Mouse (Mus musculus) liver, embryonic 14.5 days (tissue): ENCODE results near the gene Gpr84. TPM values are rescaled to one million over a fixed set of nuclear protein-coding genes. Genes with fewer than 3 reads are reported as not detected.

ENCODE experiments used
- ATAC-seq: fragments of 200-750 bp; cut with Nextera tagmentation; 2 replicates; pipeline ENCODE4 v1.8.0; 2017; ENCODE audit warnings: moderate number of reproducible peaks, mild to moderate bottlenecking, moderate library complexity; ENCODE audit not compliant: insufficient read depth
- DNase-seq, 3 experiments: peaks; one replicate each; pipeline ENCODE4 v3.0.0-alpha.2; 2012 to 2013; ENCODE audit warnings: low read depth in 3 of 3, low spot score in 3 of 3
- H3K27ac ChIP-seq: fragments of 300-500 bp; sonication (generic); 2 replicates; pipeline ENCODE4 v1.5.1; 2014; ENCODE audit warnings: moderate library complexity, mild to moderate bottlenecking, control low read depth, inconsistent platforms
- H3K27me3 ChIP-seq: fragments of 300-500 bp; sonication (generic); 2 replicates; pipeline ENCODE4 v1.6.1; 2014; ENCODE audit warnings: mild to moderate bottlenecking, low read length, moderate library complexity; ENCODE audit not compliant: control insufficient read depth, insufficient read depth
- H3K36me3 ChIP-seq: fragments of 300-500 bp; sonication (generic); replicated peaks from 2 replicates; pipeline ENCODE4 v1.6.1; 2014; ENCODE audit warnings: low read depth; ENCODE audit not compliant: control insufficient read depth, insufficient read depth
- H3K4me1 ChIP-seq, 2 experiments: fragments of 200-500 bp in 1 of 2; fragments of 300-500 bp in 1 of 2; sonication (generic) in 1 of 2; replicated peaks; 2 replicates each; pipeline ENCODE4 v1.6.1; 2012 to 2014; ENCODE audit warnings: antibody characterized with exemption in 1 of 2, inconsistent platforms in 1 of 2, low read length in 1 of 2; ENCODE audit not compliant: control insufficient read depth in 2 of 2, insufficient read depth in 2 of 2
- H3K4me2 ChIP-seq: fragments of 300-500 bp; sonication (generic); 2 replicates; pipeline ENCODE4 v1.6.1; 2014; ENCODE audit warnings: low read depth, mild to moderate bottlenecking, control low read depth, moderate library complexity
- H3K4me3 ChIP-seq, 2 experiments: fragments of 200-500 bp in 1 of 2; fragments of 300-500 bp in 1 of 2; sonication (generic) in 1 of 2; 2 replicates each; pipeline ENCODE4 v1.5.1; 2012 to 2014; ENCODE audit warnings: low read depth in 2 of 2, low read length in 2 of 2, mild to moderate bottlenecking in 2 of 2, control low read depth in 1 of 2, inconsistent platforms in 1 of 2, moderate library complexity in 1 of 2; ENCODE audit not compliant: insufficient read depth in 1 of 2
- H3K9ac ChIP-seq: fragments of 300-500 bp; sonication (generic); replicated peaks from 2 replicates; pipeline ENCODE4 v1.6.1; 2014; ENCODE audit warnings: mild to moderate bottlenecking, control low read depth, moderate library complexity
- H3K9me3 ChIP-seq: fragments of 300-500 bp; sonication (generic); 2 replicates; pipeline ENCODE4 v1.6.1; 2016; ENCODE audit warnings: low read length, mixed read lengths; ENCODE audit not compliant: control insufficient read depth
- CTCF ChIP-seq: IDR thresholded peaks from 2 replicates; pipeline ENCODE4 v1.5.1; 2016; ENCODE audit warnings: antibody characterized with exemption, low read depth, control low read depth
- EP300 ChIP-seq: IDR thresholded peaks from 2 replicates; pipeline ENCODE4 v1.6.1; 2016; ENCODE audit warnings: antibody characterized with exemption, low read depth
- WGBS: fragments of 180-500 bp; shearing (Covaris S2); extraction: QIAGEN DNeasy Blood & Tissue Kit; methylation state at CpG from one replicate; pipeline ENCODE4 v1.1.7; 2014; ENCODE audit not compliant: insufficient replicate concordance; 5-methylcytosine and 5-hydroxymethylcytosine counted together
- polyA plus RNA-seq, 2 experiments: library from polyadenylated mRNA; depleted of rRNA in 1 of 2; stranded (reverse) in 1 of 2; unstranded in 1 of 2; fragments of >200 nt; fragmentation: Nextera tagmentation in 1 of 2; extraction: Ambion mirVana in 1 of 2; gene quantifications; 2 replicates each; pipeline versions ENCODE4 v1.2.1 to v1.2.3; 2012 to 2014

Gene Gpr84
- polyA plus RNA-seq, 2 experiments: 0.18 to 0.20 TPM

- TF ChIP-seq CTCF (no peak), EP300 (no peak)
- H3K9ac ChIP-seq: no peak overlapping the region
- no peak for DNase-seq
- H3K4me1 ChIP-seq: peaks cover 3 to 37% of the 10 kb centered on the region in 2 experiments
- H3K27me3 ChIP-seq: no peaks in the 10 kb centered on the region; the same call in 1 of the 2 replicates
- no peaks in the 10 kb centered on the region for H3K9me3 ChIP-seq
- no peak overlapping the region for H3K27ac ChIP-seq
- H3K4me2 ChIP-seq: no peak overlapping the region
- no peaks in the 10 kb centered on the region for H3K36me3 ChIP-seq
- 26% methylated on average over 11 of the region's 11 CpGs for WGBS
- ATAC-seq: no peak
- no peak overlapping the region for H3K4me3 ChIP-seq
These were observed 26.7 kb upstream of the Gpr84 start for GRCm38 (mm10) chr15:103336996-103337667.

DNA sequence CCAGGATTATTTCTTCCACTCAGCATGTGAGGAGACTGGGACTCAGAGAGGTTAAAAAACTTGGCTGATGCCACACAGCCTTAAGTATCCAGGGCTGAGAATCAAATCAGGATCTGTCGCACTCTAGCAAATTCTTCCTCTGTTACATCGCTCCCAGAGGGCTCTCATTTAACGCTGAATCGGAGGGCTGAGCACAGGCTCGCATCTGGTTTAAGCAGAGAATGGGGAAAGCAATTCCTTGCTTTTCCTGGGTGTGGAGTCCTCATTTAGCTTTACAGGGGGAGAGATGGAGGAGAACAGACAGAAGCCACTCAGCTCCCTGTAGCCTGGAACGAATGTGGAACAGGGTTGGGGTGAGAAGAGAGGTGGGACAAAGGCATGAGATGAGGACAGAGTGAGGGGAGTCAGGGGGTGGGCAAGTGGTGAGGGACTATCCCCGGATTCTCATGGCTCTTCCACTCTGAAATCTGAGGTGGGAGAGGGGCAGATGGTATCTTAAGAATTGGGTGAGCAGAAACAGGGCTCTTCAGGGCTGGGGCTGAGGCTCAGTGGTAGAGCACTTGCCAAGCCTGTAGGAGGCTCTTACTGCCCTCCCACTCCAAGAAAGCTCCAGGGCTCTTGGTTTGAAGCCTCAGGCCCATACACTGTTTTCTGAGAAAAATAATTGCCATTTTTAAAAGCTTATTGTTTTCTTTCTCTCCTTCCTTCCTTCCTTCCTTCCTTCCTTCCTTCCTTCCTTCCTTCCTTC lies 25.2 kb upstream of the Gpr84 start:
- H3K9me3 ChIP-seq: no peaks in the 10 kb centered on the region
- H3K27me3 ChIP-seq: no peaks in the 10 kb centered on the region; the same call in 1 of the 2 replicates
- H3K4me2 ChIP-seq: no peak overlapping the region
- H3K4me3 ChIP-seq: no peak overlapping the region
- DNase-seq: no peak
- WGBS: 63% methylated on average over 7 of the region's 7 CpGs
- no peak overlapping the region for H3K27ac ChIP-seq
- no peak overlapping the region for H3K9ac ChIP-seq
- no peak for ATAC-seq
- no peaks in the 10 kb centered on the region for H3K36me3 ChIP-seq
- TF ChIP-seq EP300 (no peak), CTCF (no peak)
- peaks cover 3 to 35% of the 10 kb centered on the region in 2 experiments for H3K4me1 ChIP-seq

DNA sequence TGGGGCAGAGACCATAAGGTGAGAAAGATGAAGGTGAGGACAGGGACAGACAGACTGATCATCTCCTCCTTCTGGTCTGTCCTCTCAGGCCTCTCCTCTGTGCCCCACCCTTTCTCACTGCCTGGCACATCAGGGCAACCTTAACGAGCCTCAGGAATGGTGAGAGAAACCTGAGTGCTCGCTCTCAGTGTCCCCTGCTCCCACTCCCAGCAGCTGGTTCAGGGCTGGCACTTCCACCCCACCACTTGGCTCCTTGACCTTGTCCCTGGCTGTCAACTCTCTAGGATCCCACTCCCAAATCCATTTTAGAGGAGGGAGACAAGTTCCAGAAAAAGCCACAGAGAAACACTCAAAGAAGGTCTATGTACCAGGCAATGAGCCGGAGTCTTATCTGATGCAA lies 24.6 kb upstream of the Gpr84 start:
- 48% methylated on average over 3 of the region's 3 CpGs for WGBS
- TF ChIP-seq EP300 (no peak), CTCF (no peak)
- no peak for ATAC-seq

GRCm38 (mm10) chr15:103334194-103334593 lies 23.8 kb upstream of the Gpr84 start:
- no peak overlapping the region for H3K9ac ChIP-seq
- no peak overlapping the region for H3K27ac ChIP-seq
- peak overlapping the region; percentile 47 for H3K4me2 ChIP-seq
- 38% methylated on average over 1 of the region's 2 CpGs for whole genome bisulfite sequencing
- no peaks in the 10 kb centered on the region; the same call in 1 of the 2 replicates for H3K27me3 ChIP-seq
- H3K4me3 ChIP-seq: peak overlapping the region in 1 of 2 experiments; percentile 15; a peak in 2 of 4 replicates
- ATAC-seq (peak; percentile 27; the same call in 1 of the 2 replicates), DNase-seq (no peak)
- TF ChIP-seq EP300: no peak
- TF ChIP-seq CTCF: no peak
- H3K9me3 ChIP-seq: no peaks in the 10 kb centered on the region
- peaks cover 0 to 28% of the 10 kb centered on the region in 2 experiments; a peak in 3 of 4 replicates for H3K4me1 ChIP-seq
- H3K36me3 ChIP-seq: no peaks in the 10 kb centered on the region

More for the DNA sequence above, 24.6 kb upstream of the Gpr84 start:
- no peak overlapping the region for H3K4me3 ChIP-seq
- no peak for DNase-seq
- H3K4me2 ChIP-seq: no peak overlapping the region
- H3K27me3 ChIP-seq: no peaks in the 10 kb centered on the region; the same call in 1 of the 2 replicates
- no peaks in the 10 kb centered on the region for H3K36me3 ChIP-seq
- H3K9ac ChIP-seq: no peak overlapping the region
- peaks cover 3 to 29% of the 10 kb centered on the region in 2 experiments for H3K4me1 ChIP-seq
- no peaks in the 10 kb centered on the region for H3K9me3 ChIP-seq
- H3K27ac ChIP-seq: no peak overlapping the region

- H3K4me1 ChIP-seq: peaks cover 0 to 26% of the 10 kb centered on the region in 2 experiments; a peak in 3 of 4 replicates
- H3K4me3 ChIP-seq: peak overlapping the region; percentile 4 to 15; a peak in 2 of 4 replicates
- H3K36me3 ChIP-seq: no peaks in the 10 kb centered on the region
- no peaks in the 10 kb centered on the region for H3K9me3 ChIP-seq
- no peak for TF ChIP-seq EP300
- TF ChIP-seq CTCF: no peak
- DNase-seq (no peak), ATAC-seq (peak; percentile 35; the same call in 1 of the 2 replicates)
- no peak overlapping the region for H3K9ac ChIP-seq
- H3K27ac ChIP-seq: no peak overlapping the region
- H3K27me3 ChIP-seq: no peaks in the 10 kb centered on the region; the same call in 1 of the 2 replicates
- WGBS: 47% methylated on average over 5 of the region's 5 CpGs
- H3K4me2 ChIP-seq: peak overlapping the region; percentile 47
These were observed 23.3 kb upstream of the Gpr84 start for GRCm38 (mm10) chr15:103333738-103334137.
